Mouse (Mus musculus) myocyte (in vitro differentiated cells): ENCODE data around the gene Gm9639.
"Not testable (repeated sequence)": the region's sequence is repeated elsewhere in the genome, so short reads cannot be mapped to it uniquely, and the experiment has no call there.

ENCODE experiments used
- E2F4 ChIP-seq: IDR thresholded peaks from one replicate; pipeline ENCODE4 v1.6.1; 2011; ENCODE audit warnings: mild to moderate bottlenecking, control low read depth, moderate library complexity; ENCODE audit not compliant: insufficient read depth
- MAX ChIP-seq: IDR thresholded peaks from one replicate; pipeline ENCODE4 v1.6.1; 2011; ENCODE audit warnings: low read depth, mild to moderate bottlenecking, control low read depth
- POLR2A ChIP-seq: IDR thresholded peaks from one replicate; pipeline ENCODE4 v1.6.1; 2011; ENCODE audit warnings: low read depth, mild to moderate bottlenecking, control low read depth, moderate library complexity; ENCODE audit not compliant: insufficient read length

GRCm38 (mm10) chr10:77787876-77788275 lies 7.0 kb downstream of the Gm9639 start, which contains the start of gene Gm7137:
- not testable (repeated sequence) for TF ChIP-seq POLR2A, MAX, E2F4
